Mouse (Mus musculus) urinary bladder, postnatal 10 days (tissue): ENCODE results near the gene Ufc1.

Experiments used
- DNase-seq: peaks from one replicate; pipeline ENCODE4 v3.0.0; 2022; ENCODE audit warnings: low spot score

Gene Ufc1

GRCm38 (mm10) chr1:171270573-171270900 is 24.3 kb downstream of the Ufc1 start:
- no peak for DNase-seq

DNA sequence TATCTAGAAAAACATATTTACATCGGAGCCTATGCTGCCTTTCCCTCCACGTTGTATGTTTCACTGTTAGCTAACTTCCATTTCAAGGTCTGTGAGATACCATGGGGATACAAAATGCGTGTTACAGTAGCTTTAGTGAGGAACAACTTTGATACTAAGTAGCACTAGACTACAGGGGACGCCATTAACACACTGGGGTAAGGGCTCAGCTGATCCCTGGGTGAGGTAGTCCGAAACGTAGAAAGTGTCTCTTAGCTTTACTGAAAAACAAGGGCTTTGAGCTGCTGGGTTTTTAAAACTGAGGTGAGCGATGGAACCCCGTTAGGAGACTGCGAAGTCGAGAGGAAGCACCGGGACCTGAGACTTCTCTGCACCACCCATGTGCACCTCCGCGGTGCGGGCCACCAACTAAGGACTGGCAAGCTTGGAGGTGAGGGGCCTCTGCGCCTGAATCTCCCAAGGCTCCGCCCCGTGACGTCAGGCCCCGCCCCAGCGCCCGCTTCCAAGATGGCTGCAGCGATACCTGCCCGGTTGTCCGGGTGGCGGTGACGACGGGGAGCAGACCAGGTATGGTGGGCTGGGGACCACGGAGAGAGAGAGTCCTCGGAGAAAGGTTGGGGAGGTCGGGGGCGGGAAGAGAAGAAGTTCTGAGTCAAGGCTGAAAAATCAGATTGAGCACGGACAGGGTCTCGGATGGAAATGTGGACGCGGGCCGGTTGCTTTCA is 24.8 kb downstream of the Ufc1 start, which contains the start of gene B4galt3:
Gene B4galt3 (plus strand): TSS at position 481 of the 725 bp plus-strand sequence.
- peak; percentile 94 for DNase-seq

DNA sequence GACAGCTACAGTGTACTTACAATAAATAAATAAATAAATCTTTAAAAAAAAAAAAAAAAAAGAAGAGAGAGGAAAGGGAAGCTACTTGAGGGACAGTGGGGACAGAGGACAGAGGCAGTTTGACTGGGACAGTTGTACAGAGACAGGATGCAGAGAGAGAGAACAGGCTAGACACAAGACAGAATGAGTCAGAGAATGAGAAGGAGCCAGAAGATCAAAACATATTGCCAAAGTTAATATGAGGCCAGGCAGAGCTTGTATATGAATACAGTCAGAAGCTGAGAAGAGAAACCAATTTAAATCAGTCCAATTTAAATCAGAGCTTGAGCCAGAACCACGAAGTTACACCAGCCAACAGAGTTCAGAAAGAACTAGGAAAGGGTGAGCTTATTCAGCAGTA is 26.5 kb downstream of the Ufc1 start:
- no peak for DNase-seq

GRCm38 (mm10) chr1:171265971-171266744 is 28.7 kb downstream of the Ufc1 start:
- DNase-seq, result no peak

DNA sequence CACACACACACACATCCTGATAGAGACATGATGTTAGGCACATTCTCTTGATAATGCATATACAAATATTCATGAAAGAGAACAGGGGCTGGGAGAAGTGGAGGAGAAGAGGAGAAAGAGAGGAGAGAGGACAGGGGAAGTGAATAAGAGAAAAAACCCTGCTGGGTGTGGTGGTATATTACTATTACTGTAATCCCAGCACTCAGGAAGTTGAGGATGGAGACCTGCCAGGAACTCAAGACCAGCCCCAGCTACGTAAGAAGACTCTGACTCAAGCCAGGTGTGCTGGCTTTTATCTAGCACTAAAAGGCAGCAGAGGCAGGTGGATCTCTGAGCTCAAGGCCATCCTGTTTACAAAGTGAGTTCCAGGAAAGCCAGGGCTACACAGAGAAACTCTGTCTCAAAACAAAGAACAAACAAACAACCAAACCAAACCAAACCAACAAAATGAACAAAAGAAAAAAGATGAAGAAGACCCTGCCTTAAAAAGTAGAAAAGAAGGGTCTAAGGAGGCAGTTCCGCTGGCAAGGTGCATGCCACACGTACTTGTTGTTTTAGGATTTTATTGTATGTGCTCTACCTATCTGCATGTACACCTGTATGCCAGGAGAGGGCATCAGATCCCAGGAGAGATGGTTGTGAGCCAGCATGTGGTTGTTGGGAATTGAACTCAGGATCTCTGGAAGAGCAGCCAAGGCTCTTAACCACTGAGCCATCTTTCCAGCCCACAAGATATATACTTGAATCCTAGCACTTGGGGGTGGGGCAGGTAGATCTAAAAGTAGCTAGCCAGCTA is 31.0 kb downstream of the Ufc1 start:
- no peak for DNase-seq

DNA sequence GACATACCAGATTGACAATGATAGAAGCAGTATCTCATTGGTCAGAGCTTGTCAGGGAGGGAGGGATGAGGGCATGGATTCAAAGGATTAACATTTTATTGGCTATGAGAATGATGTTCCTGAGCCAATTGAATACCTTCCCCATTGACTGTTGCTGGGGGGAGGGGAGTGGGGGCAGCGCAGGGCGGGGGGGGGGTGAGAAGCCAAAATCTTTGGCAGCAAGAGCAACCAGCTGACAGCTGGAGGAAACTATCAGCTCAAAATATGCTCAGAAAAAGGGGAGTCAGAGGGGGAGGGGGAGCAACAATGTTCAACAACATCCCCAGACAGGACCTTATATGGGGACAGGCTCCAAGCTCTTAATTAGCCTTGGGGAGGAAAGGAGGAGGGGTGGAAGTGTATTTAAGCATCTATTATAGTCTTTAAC is 31.6 kb downstream of the Ufc1 start:
- no peak for DNase-seq

DNA sequence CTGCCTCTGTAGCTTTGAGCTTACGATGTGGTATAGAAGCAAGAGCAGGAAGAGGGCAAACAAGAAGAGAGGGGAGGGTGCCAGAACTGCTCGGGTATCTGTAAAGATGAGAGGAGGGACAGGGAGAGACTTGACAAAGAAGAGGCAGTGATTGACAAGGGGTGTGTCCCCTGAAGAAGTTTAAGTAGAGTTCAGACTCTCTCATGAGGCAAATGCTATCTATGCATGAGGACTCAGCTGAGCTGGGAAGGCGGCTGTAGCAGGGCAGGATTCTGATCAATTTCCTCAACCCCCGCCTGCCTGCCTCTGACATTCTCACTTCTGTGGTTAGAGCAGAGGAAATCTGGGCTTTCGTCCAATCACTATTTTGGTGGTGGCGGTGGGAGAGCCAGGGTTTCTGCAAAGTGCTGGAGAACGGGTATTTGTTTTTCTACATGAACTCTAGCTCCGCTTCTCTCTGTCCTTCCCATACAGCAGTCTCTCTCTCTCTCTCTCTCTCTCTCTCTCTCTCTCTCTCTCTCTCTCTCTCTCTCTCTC is 32.2 kb downstream of the Ufc1 start:
- DNase-seq, result no peak

- no peak for DNase-seq
These were observed 34.5 kb downstream of the Ufc1 start for GRCm38 (mm10) chr1:171260316-171260715.

DNA sequence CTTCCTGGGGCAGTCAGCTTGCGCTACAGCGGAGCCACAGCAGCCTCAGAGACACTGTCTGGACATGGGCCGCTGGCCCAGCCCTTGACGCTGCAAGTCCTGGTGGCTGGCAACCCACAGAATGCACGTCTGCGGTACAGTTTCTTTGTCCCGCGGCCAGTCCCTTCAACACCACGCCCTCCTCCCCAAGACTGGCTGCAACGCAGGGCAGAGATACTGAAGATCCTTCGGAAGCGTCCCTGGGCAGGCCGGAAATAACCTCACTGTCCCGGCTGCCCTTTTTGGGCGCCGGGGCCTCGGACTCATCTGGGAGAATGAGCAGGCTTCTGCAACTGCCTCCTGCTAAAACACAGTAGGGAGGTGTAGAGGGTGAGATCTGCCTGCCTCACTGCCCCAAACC is 35.9 kb downstream of the Ufc1 start:
- DNase-seq, result no peak

GRCm38 (mm10) chr1:171257781-171258180 is 37.0 kb downstream of the Ufc1 start:
- no peak for DNase-seq

GRCm38 (mm10) chr1:171256937-171257548 is 37.8 kb downstream of the Ufc1 start:
- no peak for DNase-seq

DNA sequence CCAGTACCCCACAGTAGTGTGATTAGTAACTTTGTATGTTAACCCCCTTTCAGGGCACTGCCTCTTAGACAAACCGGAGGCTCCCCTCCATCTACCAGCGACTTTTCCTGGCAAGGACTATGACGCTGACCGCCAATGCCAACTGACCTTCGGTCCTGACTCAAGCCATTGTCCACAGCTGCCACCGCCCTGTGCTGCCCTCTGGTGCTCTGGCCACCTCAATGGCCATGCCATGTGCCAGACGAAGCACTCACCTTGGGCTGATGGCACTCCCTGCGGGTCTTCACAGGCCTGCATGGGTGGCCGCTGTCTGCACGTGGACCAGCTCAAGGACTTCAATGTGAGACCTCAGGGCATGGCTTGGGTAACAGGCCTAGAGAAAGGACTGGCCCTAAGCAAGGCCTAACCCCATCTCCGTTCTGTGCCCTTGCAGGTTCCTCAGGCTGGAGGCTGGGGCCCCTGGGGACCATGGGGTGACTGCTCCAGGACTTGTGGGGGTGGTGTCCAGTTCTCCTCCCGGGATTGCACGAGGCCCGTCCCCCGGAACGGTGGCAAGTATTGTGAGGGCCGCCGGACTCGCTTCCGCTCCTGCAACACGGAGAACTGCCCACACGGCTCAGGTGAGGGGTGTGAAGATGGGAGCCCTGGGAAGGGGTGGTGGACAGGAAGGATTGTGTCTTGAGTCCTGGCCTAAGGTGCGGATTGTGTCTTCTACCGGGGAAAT is 38.6 kb downstream of the Ufc1 start:
- no peak for DNase-seq

DNA sequence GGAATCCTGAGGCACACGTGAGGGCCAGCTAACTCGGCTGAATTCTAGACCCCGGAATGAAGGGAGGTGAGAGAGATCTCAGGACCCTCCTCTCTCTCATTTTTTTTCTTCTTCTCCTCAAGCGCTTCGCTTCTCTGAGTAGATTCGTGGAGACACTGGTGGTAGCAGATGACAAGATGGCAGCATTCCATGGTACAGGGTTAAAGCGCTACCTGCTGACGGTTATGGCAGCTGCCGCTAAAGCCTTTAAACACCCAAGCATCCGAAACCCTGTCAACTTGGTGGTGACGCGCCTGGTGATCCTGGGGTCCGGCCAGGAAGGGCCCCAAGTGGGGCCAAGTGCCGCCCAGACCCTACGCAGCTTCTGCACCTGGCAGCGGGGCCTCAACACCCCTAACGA is 42.4 kb downstream of the Ufc1 start:
- no peak for DNase-seq

GRCm38 (mm10) chr1:171251594-171252324 is 43.1 kb downstream of the Ufc1 start:
- DNase-seq, result no peak

DNA sequence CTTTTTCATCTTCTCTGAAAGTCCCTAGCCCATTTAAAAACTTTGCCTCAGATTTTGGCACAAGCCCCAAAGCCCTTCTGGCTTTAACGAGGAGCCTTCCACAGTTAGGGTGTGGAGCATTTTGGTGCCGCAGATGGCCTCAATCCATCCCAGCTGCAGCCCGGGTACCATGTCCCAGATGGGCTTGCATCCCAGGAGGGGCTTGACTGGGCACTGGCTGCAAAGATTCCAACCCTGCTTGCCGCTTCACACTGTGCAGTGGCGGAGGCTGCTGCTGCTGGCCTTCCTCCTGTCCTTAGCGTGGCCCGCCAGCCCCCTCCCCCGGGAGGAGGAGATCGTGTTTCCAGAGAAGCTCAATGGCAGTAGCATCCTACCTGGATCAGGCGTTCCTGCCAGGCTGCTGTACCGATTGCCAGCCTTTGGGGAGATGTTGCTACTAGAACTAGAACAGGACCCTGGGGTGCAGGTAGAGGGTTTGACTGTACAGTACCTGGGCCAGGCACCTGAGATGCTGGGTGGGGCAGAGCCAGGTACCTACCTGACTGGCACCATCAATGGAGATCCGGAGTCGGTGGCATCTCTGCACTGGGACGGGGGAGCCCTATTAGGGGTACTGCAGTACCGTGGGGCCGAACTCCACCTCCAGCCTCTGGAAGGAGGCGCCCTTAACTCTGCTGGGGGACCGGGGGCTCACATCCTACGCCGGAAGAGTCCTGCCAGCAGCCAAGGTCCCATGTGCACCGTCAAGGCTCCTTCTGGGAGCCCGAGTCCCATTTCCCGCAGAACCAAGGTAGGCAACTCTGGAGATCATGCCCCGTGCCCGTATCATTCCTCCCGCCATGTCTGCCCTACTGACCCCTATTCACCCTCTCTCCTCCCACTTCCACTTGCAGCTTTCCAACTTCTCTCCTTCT is 43.9 kb downstream of the Ufc1 start, which contains the start of gene Ndufs2:
Gene Ndufs2 (minus strand): TSS at position 709 of the 914 bp plus-strand sequence.
- DNase-seq, result no peak

DNA sequence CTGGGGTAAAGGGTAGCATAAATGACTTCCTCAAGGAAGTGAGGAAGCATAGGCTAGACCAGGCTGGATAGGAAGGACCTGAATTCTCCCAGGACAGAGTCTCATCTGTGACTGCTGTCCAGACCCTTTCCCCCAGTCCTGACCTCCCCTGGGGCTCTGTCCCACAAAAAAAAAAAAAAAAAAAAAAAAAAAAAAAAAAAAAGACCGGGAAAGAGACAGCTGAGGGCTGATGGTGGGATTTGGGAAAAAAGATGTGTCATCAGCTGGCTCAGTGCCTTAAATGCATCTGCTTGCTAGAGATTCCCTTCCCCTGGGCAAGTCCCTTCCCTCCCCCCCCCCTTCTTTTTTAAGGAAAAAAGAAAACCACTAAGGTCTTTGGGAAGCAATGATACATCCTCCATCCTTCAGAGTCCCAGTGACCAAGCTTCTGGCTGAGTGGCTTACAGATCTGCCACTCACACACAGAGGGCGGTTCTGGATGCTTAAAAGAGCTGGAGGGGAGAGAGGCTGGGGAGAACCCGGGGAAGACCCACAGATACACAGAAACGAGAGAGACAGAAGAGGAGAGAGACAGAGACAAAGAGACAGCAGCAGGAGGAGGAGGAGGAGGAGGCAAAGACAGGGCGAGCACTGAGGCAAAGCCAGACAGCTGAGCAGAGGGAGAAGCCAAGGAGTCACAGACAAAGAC is 44.8 kb downstream of the Ufc1 start, which contains the start of gene Adamts4:
Gene Adamts4 (plus strand): TSS at position 509 of the 688 bp plus-strand sequence.
- no peak for DNase-seq

DNA sequence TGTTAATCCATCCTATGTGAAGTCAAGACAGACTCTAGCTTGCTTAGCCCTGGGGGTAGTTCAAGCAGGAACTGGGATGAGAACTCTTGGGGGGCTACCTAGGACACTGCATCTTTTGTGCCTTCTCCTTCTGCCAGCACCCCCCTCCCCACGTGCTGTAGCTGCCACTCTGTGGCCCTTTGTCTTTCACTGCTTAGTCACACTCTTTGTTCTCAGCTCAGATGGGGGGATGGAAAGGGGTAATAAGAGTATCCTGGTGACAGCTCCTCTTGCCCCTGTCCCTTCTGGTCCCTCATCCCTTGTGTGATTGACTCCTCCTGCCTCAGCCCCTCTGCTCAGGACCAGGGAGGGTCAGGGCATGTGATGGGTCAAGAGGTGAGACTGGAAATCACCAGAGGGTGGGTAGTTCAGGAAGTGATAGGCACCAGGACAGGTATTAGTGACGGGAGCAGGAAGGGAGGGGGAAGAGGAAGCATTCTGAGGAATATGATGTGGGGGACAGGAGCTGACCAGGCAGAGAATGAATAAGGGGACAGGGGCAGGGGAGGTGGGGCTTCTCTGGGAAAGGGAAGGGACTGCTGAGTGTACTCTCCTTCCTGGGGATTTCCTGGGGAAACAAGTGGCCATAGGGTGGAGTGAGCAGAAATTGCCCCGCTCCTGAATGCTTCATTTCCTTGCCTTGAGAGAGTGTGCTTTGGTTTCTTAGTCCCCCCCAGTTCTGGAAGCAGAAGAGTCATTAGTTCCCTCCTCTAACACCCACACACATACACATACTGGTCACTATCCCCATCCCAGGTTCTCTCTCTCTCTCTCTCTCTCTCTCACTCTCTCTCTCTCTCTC is 46.2 kb downstream of the Ufc1 start:
- no peak for DNase-seq

GRCm38 (mm10) chr1:171247916-171248315 is 46.9 kb downstream of the Ufc1 start:
- DNase-seq, result no peak
